17 mouse cellular contexts compared by ENCODE assay signal in genomic region chr7:58711811-58712210, GRCm38 (mm10). TPM values are rescaled to one million over a fixed set of nuclear protein-coding genes. Genes with fewer than 3 reads are reported as not detected.
A peak's percentile ranks its signal among the peaks of the same experiment; 100 is the strongest.
DNase-seq lines count a peak whose midpoint lies in the region; ATAC-seq and TF ChIP-seq lines count a peak whose summit lies in the region.
"Had no signal": no experiment of that assay in that cellular context is flagged by ENCODE, and none has a peak within 500 bp of the region (broad histone marks: within the 10 kb centered on the region; RNA-seq: fewer than 3 reads in every experiment).

No protein-coding gene starts in this region.

- ATAC-seq in kidney, embryonic 15.5 days (replicated peaks; ENCODE audit: low FRiP score), result no peak
- peak; percentile 70 for ATAC-seq in granulocyte monocyte progenitor cell, adult 5-6 weeks (replicated peaks; ENCODE audit: poor library complexity, severe bottlenecking)
- ATAC-seq in monocyte, adult 5-6 weeks (replicated peaks; ENCODE audit: insufficient number of reproducible peaks, low FRiP score, low TSS enrichment, poor library complexity, severe bottlenecking), result peak; percentile 59; the same call in 1 of the 2 replicates

- TF ChIP-seq CTCF in kidney, adult 2 months (conservative IDR thresholded peaks at IDR 0.05; ENCODE audit: insufficient read depth, insufficient read length, low read depth, low read length), result no peak

- H3K9ac ChIP-seq in kidney, embryonic 15.5 days, result no peak overlapping the region
- H3K9ac ChIP-seq: heart, embryonic 15.5 days; hindbrain, embryonic 15.5 days; liver, embryonic 15.5 days; neural tube, embryonic 12.5 days had no signal

- no peak for TF ChIP-seq POLR2A in kidney, adult 2 months (IDR thresholded peaks at IDR 0.05; ENCODE audit: low read depth, low read length)

- no peaks in the 10 kb centered on the region for H3K4me1 ChIP-seq in kidney, adult 2 months (ENCODE audit: control insufficient read depth, insufficient read depth, low read length)
- H3K4me1 ChIP-seq in kidney, embryonic 15.5 days, result 0 out of 2 replicates have a peak, but pooled peaks cover 3% of the 10 kb centered on the region
- H3K4me1 ChIP-seq: hindbrain, embryonic 15.5 days; liver, embryonic 15.5 days; neural tube, embryonic 12.5 days had no signal

- no peak overlapping the region for H3K27ac ChIP-seq in kidney, adult 2 months (ENCODE audit: insufficient read depth, low read depth, low read length)
- no peak overlapping the region for H3K27ac ChIP-seq in kidney, embryonic 15.5 days
- H3K27ac ChIP-seq: heart, embryonic 15.5 days; hindbrain, embryonic 15.5 days; liver, embryonic 15.5 days; neural tube, embryonic 12.5 days had no signal

- WGBS in kidney, adult 2 months, result 50% methylated on average over 7 of the region's 7 CpGs
- WGBS in kidney, embryonic 15.5 days, result 57% methylated on average over 7 of the region's 7 CpGs

- no peaks in the 10 kb centered on the region for H3K27me3 ChIP-seq in kidney, adult 2 months (replicated peaks; ENCODE audit: control insufficient read depth, insufficient read depth, low read length)
- no peaks in the 10 kb centered on the region for H3K27me3 ChIP-seq in kidney, embryonic 15.5 days
- H3K27me3 ChIP-seq: heart, embryonic 15.5 days; hindbrain, embryonic 15.5 days; liver, embryonic 15.5 days; neural tube, embryonic 12.5 days had no signal

- no peaks in the 10 kb centered on the region for H3K9me3 ChIP-seq in kidney, embryonic 15.5 days (replicated peaks)
- H3K9me3 ChIP-seq: heart, embryonic 15.5 days; hindbrain, embryonic 15.5 days; liver, embryonic 15.5 days; neural tube, embryonic 12.5 days had no signal

- no peak overlapping the region for H3K4me3 ChIP-seq in kidney, adult 2 months (ENCODE audit: insufficient read depth, low read depth, low read length)
- H3K4me3 ChIP-seq in kidney, embryonic 15.5 days (replicated peaks), result no peak overlapping the region
- H3K4me3 ChIP-seq: heart, embryonic 15.5 days; hindbrain, embryonic 15.5 days; liver, embryonic 15.5 days; neural tube, embryonic 12.5 days had no signal

- peak; percentile 8 for DNase-seq in kidney, adult 2 months
- no peak for DNase-seq in right cerebral cortex, postnatal 4 days
- no peak for DNase-seq in liver
- DNase-seq in frontal cortex, postnatal 10 days (ENCODE audit: low spot score in 2 of 2), result no peak
- DNase-seq: cerebellum, postnatal 25 days; gastrocnemius, postnatal 36 days; kidney, adult 8-10 months; kidney, postnatal 4 days; lung, postnatal 14 days; midbrain, embryonic 14.5 days had no signal

- H3K4me2 ChIP-seq in kidney, embryonic 15.5 days, result no peak overlapping the region
- H3K4me2 ChIP-seq: heart, embryonic 15.5 days; hindbrain, embryonic 15.5 days; liver, embryonic 15.5 days; neural tube, embryonic 12.5 days had no signal

- no peaks in the 10 kb centered on the region for H3K36me3 ChIP-seq in kidney, adult 2 months (ENCODE audit: control insufficient read depth, insufficient read depth, low read length)
- H3K36me3 ChIP-seq in kidney, embryonic 15.5 days, result no peaks in the 10 kb centered on the region
- H3K36me3 ChIP-seq: heart, embryonic 15.5 days; hindbrain, embryonic 15.5 days; liver, embryonic 15.5 days; neural tube, embryonic 12.5 days had no signal

RNA-seq across cellular contexts. Expression of gene Atp10a, which starts 55.8 kb away (rescaled TPM):
- polyA plus RNA-seq in kidney, adult 2 months (2012; rRNA removed), result 1.5 TPM in 2 replicates
- polyA plus RNA-seq in kidney, embryonic 15.5 days (2015; fragmentation: Nextera tagmentation; extraction: Ambion mirVana), result 4.1 and 4.3 TPM in 2 replicates
- 19.2 and 19.5 TPM in 2 replicates for total RNA-seq in granulocyte monocyte progenitor cell, adult 5-6 weeks (2014; fragmentation: Nextera tagmentation)
- 20.3 and 25.8 TPM in 2 replicates for total RNA-seq in granulocyte monocyte progenitor cell, adult 5-6 weeks (2017)
- total RNA-seq in monocyte, adult 5-6 weeks (2017), result 5.0 to 11.1 TPM (median 5.7 TPM) in 3 replicates
